Mouse (Mus musculus): ENCODE results near the gene Rbmxl1. TPM values are rescaled to one million over a fixed set of nuclear protein-coding genes. Genes with fewer than 3 reads are reported as not detected.
"Not testable (repeated sequence)": the region's sequence is repeated elsewhere in the genome, so short reads cannot be mapped to it uniquely, and the experiment has no call there.

The Rbmxl1 gene
- total RNA-seq, 4 experiments from 2014 or later, result 46.1 to 53.4 (median 47.9) TPM

- DNase-seq (ENCODE audit: low spot score in 2 of 2), result not testable (repeated sequence)
Observed at GRCm38 (mm10) chr8:78496273-78496672, 12.4 kb downstream of the Rbmxl1 start.

GRCm38 (mm10) chr8:78493031-78493430 lies 15.7 kb downstream of the Rbmxl1 start:
- DNase-seq (ENCODE audit: low spot score in 2 of 2), result no peak

- DNase-seq (ENCODE audit: low spot score in 2 of 2), result no peak
Observed at GRCm38 (mm10) chr8:78489733-78490132, 19.0 kb downstream of the Rbmxl1 start.

GRCm38 (mm10) chr8:78477051-78477829 lies 31.5 kb downstream of the Rbmxl1 start:
- DNase-seq (ENCODE audit: low spot score in 2 of 2), result no peak

DNA sequence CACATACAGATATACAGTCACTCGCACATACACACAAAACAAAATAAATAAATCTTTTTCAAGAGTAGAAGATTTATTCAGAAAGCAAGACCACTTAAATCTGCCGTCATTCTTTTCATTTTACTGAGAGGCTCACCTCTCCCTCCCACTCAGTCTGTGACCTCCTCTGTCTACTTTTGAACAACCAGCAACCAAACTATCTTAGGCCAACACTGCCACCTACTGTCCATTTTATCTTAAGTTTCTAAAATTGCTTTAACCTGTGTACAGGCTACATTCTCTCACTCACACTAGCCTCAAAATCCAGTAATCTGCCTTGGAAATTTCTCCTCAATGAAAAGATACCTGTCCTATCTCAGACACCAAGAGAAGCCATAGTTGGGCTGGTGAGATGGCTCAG lies 40.8 kb downstream of the Rbmxl1 start:
- DNase-seq (ENCODE audit: low spot score in 2 of 2), result no peak

- no peak for DNase-seq (ENCODE audit: low spot score in 2 of 2)
Observed at GRCm38 (mm10) chr8:78463941-78464340, 44.8 kb downstream of the Rbmxl1 start.

GRCm38 (mm10) chr8:78456441-78456840 lies 52.3 kb downstream of the Rbmxl1 start:
- no peak for DNase-seq (ENCODE audit: low spot score in 2 of 2)

Other genes starting within 250 kb of the Rbmxl1 start
- gene Pou4f2, start 72.3 kb downstream of the Rbmxl1 start, total RNA-seq (2022), result under 1 TPM in 1 of 4 experiments, not detected in 3; 0.19 TPM
- gene Slc10a7, start 448 bp upstream of the Rbmxl1 start, total RNA-seq (2022), result 1 to 10 TPM; 5.5 to 7.2 (median 6.6) TPM